Mouse (Mus musculus) lung, postnatal 36 days (tissue): ENCODE results near the gene Golt1b.

Experiments
- DNase-seq: peaks from one replicate; pipeline ENCODE4 v3.0.0; 2022; ENCODE audit warnings: mixed read lengths

Gene Golt1b

DNA sequence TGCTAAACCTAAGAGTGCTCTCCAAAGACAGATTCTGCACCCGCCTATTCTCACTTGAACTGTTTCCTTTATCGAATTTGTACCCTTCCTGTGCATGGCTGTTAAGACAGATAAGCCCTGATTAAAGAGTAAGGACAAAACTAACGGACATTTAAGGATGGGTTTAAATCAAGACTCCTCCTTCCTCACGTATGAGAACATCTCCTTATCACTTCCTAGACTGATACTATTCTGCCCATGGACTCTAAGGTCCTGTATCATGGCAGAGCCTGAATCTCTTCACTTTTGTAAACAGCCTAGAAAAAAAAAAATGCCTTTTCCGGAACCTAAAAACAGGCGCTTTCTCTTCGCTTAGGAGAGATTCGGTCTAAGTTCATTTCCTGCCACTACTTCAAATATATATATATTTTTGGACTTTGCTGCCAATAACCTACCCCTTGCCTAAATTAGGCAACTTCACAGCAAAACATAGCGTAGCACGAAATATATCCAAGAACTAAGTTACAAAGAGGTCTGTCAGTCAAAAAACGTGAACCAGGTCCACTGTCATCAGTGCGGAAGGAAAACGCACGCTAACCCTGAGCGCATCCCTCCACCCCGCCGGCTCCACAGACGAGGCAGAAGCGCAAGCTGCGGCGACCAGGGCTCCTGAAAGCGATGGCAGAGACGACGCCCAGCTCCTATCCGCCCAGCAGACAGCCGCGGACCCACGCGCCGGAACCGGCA, 573 bp upstream of the Golt1b start:
- no peak for DNase-seq

DNA sequence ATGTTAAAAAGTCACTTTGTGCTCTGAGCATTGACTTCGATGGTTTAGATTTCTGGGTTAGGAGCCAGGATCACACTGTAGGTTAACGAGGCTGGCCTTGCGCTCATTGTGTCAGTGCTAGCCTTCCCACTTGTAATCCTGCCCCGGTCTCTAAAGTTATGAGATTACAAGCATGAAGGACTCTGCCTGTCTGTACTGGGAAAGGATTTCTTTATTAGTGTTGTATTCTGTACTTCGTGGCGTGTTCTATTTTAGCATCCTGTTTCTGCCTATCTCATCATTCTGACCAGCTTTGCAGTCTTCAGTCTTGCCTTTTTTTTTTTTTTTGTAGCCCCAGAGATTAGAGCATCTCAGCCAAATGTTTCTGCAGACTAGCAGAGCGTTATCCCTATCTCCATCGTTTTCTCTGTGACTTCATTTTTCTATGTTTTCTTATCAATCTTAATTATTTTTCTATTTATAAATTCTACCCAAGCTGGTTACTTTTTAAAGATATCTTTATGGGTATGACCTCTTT, 792 bp downstream of the Golt1b start:
- DNase-seq, result no peak

DNA sequence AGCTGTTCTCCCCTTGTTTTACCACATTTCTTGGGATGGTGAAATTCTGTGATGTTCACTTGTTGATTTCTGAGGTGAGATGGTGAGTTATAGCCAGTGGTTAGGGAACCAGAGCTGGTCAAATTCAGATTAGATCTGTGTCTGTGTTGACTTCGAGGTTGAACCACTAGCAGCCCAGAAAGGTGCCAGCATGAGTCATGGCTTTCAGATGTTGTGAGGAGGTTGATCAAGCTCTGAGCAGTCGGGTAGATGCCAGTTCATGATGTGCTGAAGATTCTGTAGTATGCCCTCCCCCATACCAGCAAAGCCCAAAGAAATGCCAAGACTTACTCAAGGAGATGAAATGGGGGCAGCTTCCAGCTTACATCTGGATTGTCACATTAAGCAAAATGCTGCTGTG, 2.1 kb downstream of the Golt1b start:
- DNase-seq, result no peak

DNA sequence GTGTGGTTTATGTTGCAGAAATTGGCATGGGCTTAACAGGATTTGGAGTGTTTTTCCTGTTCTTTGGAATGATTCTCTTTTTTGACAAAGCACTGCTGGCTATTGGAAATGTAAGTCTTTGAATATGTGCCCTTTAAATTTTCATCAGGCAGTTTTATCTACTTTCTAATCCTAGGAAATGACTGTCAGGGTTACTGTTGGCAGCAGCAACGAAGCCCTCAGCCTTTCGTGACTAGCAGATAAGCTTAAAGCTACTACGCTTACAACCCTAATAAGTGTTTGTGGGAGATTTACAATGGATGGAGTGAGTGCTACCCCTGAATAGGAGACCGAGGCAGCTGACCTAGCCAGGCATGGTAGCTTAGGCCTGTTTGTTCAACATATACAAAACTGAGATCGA, 5.3 kb downstream of the Golt1b start:
- no peak for DNase-seq

- no peak for DNase-seq
These were observed 7.6 kb downstream of the Golt1b start for GRCm38 (mm10) chr6:142394669-142395068.

GRCm38 (mm10) chr6:142395756-142396155, 8.7 kb downstream of the Golt1b start:
- no peak for DNase-seq

GRCm38 (mm10) chr6:142411140-142411539, 24.1 kb downstream of the Golt1b start:
- DNase-seq, result no peak

DNA sequence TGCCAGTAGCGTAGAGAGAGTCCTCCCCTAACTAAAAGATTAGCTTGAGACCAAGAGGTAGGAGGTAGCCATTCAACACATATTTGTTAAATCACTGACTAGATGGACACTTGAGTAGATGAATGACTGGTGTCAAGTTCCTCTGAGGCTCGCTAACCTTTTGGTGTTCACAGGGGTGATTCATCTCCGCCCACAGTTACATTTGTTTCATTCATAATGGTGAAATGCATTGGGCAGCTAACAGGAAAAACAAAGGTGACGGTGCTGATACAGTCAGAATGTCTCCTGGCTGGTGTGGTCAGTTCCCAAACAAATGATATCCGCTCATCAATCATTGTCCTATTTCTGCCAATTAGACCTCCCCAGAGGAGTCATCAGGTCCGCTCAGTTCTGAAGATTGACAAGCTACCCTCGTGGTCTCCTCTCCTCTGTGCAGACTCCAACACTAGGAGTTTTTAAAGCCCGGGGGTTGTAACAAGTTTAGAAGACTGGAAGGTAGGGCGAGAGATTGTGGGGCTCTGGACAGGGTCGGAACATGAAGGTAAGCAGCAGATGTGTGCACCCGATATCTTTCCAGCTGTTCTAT, 26.0 kb downstream of the Golt1b start, which contains the start of gene Spx:
Spx (plus strand) TSS at position 536 of the 586 bp plus-strand sequence.
- no peak for DNase-seq

DNA sequence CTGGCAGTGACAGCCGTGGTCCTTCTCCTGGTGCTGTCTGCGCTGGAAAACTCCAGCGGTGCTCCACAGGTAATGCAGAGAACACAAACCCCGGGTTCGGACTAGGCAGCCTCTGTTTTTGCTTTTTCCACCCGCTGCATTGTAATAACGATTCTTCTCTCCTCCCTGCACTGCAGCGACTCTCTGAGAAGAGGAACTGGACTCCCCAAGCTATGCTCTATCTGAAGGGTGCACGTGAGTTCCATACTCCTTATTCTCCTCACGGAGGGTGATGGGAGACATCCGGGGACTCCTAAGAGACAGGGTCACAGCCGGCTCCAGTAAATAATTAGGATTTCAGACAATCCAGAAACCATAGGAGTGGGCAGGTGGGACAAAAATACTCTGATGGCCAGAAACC, 26.8 kb downstream of the Golt1b start:
- no peak for DNase-seq

- DNase-seq, result no peak
These were observed 27.6 kb downstream of the Golt1b start for GRCm38 (mm10) chr6:142414597-142414996.

DNA sequence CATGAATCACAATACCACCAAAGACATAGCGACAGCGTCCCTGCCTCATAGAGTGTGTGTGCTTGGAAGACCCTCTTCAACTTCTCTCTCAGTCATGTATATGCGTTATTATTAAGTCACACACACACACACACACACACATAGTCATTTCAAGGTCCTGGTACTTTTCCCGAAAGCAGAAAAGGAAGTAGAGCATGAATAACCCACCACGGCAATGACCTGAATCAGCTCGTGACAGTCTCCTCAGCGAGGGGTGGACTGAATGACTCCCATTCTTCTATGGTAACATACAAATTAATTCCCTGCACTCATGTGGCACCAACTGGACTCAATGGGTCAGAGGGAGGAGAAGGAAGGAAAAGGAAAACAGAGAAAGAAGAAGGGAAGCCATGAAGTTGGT, 38.0 kb downstream of the Golt1b start:
- no peak for DNase-seq

DNA sequence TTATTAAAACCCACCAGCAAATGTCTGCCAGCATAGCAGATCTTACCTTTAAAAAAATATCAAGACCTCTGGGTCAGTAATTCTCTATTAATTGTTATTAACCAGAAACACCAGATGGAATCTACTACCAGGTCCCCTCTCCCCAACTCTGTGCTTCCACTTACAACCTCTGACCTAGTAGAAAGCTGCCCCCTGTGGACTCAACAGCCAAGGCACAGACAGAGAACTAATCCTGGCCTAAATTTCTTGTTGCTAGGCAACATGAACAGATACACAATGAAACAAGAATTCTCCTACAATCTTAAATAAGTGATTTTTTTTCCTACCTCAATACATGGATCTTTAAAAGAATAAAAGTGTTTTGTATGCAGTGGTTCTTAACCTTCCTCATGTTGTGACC, 42.1 kb downstream of the Golt1b start:
- DNase-seq, result no peak

- DNase-seq, result peak; percentile 12
These were observed 64.4 kb downstream of the Golt1b start for GRCm38 (mm10) chr6:142451381-142451780.

DNA sequence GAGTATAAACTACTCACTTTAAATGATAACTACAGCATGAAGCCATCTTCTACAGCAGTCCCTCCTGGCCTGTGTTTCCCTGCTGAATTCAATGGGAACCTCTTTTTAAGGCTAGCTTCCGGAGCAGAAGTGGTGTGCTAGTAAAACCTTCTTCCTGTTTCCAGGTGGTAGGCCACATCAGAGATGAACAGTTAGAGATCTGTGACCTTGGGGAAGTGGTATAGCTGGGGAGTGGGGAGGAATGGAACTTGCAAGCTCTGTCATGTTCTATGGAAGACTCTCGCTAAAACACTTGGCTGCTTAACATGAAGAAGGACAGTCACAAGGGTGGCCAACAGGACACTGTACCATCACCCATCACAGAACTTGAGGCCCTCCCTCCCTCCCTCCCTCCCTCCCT, 66.3 kb downstream of the Golt1b start:
- DNase-seq, result no peak
